Mouse (Mus musculus): ENCODE measurements around the gene Krt90. TPM values are rescaled to one million over a fixed set of nuclear protein-coding genes. Genes with fewer than 3 reads are reported as not detected.
"Not testable (repeated sequence)": the region's sequence is repeated elsewhere in the genome, so short reads cannot be mapped to it uniquely, and the experiment has no call there.

The Krt90 gene
- polyA plus RNA-seq, 1 experiment: not detected

DNA sequence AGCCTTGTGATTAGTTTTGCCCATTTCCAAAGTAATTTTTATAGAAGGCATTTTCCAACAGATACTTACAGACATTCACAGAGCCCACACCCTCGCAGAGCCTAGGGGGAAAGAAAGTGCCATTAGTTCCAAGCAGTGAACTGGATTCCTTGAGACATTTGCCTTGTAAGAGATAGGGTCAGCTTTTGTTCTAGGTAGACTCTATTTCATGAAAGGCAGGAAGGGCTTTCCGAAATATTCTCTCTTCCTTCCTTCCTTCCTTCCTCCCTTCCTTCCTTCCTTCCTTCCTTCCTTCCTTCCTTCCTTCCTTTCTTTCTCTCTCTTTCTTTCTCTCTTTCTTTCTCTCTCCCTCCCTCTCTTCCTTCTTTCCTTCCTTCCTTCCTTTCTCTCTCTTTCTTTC is 45.6 kb downstream of the Krt90 start, which contains the start of gene Gm49425:
TSS of gene Gm49425 (minus strand) at position 101 of the 400 bp plus-strand sequence.
- DNase-seq (ENCODE audit: low spot score): not testable (repeated sequence)

DNA sequence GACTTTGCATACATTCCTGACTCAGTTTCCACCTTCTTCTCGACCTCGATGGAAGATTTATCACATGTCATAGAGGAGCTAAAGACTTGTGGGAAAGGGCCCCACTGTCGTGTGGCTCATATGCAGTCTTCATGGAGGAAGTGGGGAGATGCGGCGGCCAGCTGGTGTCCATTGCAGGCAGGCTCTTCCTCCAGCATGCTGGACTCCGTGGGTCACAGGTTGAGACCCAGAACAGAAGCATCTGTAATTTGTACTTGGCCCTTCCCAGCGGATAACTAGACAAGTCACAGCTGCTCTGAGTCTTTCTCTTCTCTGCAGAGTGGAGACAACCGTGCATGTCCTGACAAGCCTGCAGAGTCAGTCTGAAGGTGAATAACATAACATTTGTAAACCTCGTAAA is 54.5 kb downstream of the Krt90 start:
- DNase-seq (ENCODE audit: low spot score): no peak

DNA sequence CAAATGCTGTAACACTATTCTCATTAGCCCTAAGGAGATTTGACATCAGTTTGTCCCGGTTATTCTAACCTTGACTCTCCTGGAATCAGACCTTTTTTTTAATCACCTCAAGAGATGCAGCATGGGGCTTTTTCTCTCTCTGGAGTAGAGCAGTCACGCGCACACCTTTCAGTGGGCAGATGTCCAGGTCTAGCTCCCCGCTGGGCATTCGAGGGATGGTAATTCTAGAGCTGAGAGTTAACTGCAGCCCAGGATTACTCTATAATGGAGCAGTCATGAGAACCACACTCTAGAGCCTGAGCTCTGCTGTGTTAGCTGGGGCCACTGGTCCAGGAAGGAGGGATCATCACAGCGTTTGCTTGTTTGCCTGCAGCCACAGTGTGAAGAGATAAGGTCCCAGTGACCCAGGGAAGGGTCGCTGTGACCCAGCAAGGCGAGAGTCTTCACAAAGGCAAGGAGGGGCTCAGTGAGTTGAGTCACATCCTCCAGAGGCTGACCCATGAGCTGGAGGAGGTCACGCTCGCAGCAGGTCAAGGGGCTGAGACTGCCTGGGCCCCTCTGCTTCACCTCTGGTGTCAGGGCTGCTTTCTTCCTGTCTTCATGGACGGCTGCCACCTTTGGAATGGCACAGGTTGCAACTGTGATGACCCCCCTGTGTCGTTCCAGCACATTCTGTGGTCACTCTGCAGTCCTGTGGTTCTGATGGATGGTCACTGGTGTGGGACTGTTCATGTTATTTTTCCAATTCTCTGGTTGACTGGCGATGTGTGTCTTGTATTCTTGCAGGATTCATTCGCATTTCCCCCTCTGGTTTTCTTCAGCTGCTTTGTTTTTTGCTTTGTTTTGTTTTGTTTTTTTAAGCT is 55.6 kb downstream of the Krt90 start:
- no peak for DNase-seq (ENCODE audit: low spot score)

Other genes starting within 250 kb of the Krt90 start
- 4.8 and 6.2 TPM in 2 replicates for gene Krt80, start 192.8 kb downstream of the Krt90 start, polyA plus RNA-seq (2012; rRNA removed)
- gene Krt7, start 151.9 kb downstream of the Krt90 start, polyA plus RNA-seq (2012; rRNA removed): 711 and 749 TPM in 2 replicates
- gene Krt87, start 124.1 kb downstream of the Krt90 start, polyA plus RNA-seq (2012; rRNA removed): 0.03 and 0.15 TPM in 2 replicates
- 0.13 and 0.39 TPM in 2 replicates for gene Krt88, start 115.2 kb downstream of the Krt90 start, polyA plus RNA-seq (2012; rRNA removed)
- not detected in 2 replicates for gene Krt81, start 99.2 kb downstream of the Krt90 start, polyA plus RNA-seq (2012; rRNA removed)
- not detected in 2 replicates for gene Krt86, start 89.5 kb downstream of the Krt90 start, polyA plus RNA-seq (2012; rRNA removed)
- 0.09 TPM in 1 of 2 replicates, not detected in the other for gene Krt83, start 71.4 kb downstream of the Krt90 start, polyA plus RNA-seq (2012; rRNA removed)
- not detected in 2 replicates for gene Gm49425, start 45.7 kb downstream of the Krt90 start, polyA plus RNA-seq (2012; rRNA removed)
- not detected in 2 replicates for gene Krt84, start 30.1 kb downstream of the Krt90 start, polyA plus RNA-seq (2012; rRNA removed)
- gene Krt82, start 12.3 kb downstream of the Krt90 start, polyA plus RNA-seq (2012; rRNA removed): not detected in 2 replicates
- gene Krt75, start 11.0 kb upstream of the Krt90 start, polyA plus RNA-seq (2012; rRNA removed): not detected in 2 replicates
- not detected in 2 replicates for gene Gm5414, start 65.2 kb upstream of the Krt90 start, polyA plus RNA-seq (2012; rRNA removed)
- gene Gm5478, start 84.4 kb upstream of the Krt90 start, polyA plus RNA-seq (2012; rRNA removed): not detected in 2 replicates
- not detected in 2 replicates for gene Krt6b, start 117.3 kb upstream of the Krt90 start, polyA plus RNA-seq (2012; rRNA removed)
- 0.03 TPM in 1 of 2 replicates, not detected in the other for gene Krt6a, start 131.4 kb upstream of the Krt90 start, polyA plus RNA-seq (2012; rRNA removed)
- gene Krt5, start 149.9 kb upstream of the Krt90 start, polyA plus RNA-seq (2012; rRNA removed): 508 and 532 TPM in 2 replicates
- gene Krt71, start 180.2 kb upstream of the Krt90 start, polyA plus RNA-seq (2012; rRNA removed): not detected in 2 replicates
- not detected in 2 replicates for gene Krt72, start 223.5 kb upstream of the Krt90 start, polyA plus RNA-seq (2012; rRNA removed)
- not detected in 2 replicates for gene Krt73, start 239.4 kb upstream of the Krt90 start, polyA plus RNA-seq (2012; rRNA removed)